Mouse (Mus musculus): ENCODE measurements around the gene Sirt1. TPM values are rescaled to one million over a fixed set of nuclear protein-coding genes. Genes with fewer than 3 reads are reported as not detected.

Sirt1 gene
- polyA plus RNA-seq, 1 experiment from 2014 or later = 6.4 TPM

- 83% methylated on average over 2 of the region's 2 CpGs for WGBS
- Histone ChIP-seq H3K4me3 (ENCODE audit: control insufficient read depth in 1 of 2, insufficient read depth in 1 of 2, low read depth in 1 of 2, low read length in 2 of 2) (no peak overlapping the region), H3K4me1 (ENCODE audit: control insufficient read depth in 2 of 2, insufficient read depth in 2 of 2, low read length in 2 of 2) (peaks cover 8 to 12% of the 10 kb centered on the region in 2 experiments), H3K27me3 (ENCODE audit: control insufficient read depth, insufficient read depth, low read length) (no peaks in the 10 kb centered on the region), H3K9ac (ENCODE audit: low read length) (no peak overlapping the region), H3K4me2 (ENCODE audit: low read length) (no peak overlapping the region), H3K36me3 (ENCODE audit: control insufficient read depth, insufficient read depth, low read length) (no peaks in the 10 kb centered on the region), H3K27ac (replicated peaks in 1 of 2; ENCODE audit: control insufficient read depth in 1 of 2, insufficient read depth in 1 of 2, low read depth in 2 of 2, low read length in 2 of 2) (no peak overlapping the region), H3K9me3 (ENCODE audit: control insufficient read depth, low read length) (no peaks in the 10 kb centered on the region)
- no peak for ATAC-seq (ENCODE audit: insufficient number of reproducible peaks, insufficient read depth, low FRiP score, low read depth)
Observed at GRCm38 (mm10) chr10:63341351-63341750, 40.2 kb downstream of the Sirt1 start.

- Histone ChIP-seq H3K27ac (replicated peaks in 1 of 2; ENCODE audit: control insufficient read depth in 1 of 2, insufficient read depth in 1 of 2, low read depth in 2 of 2, low read length in 2 of 2) (peak overlapping the region; percentile 85 to 94; a peak in 3 of 4 replicates), H3K36me3 (ENCODE audit: control insufficient read depth, insufficient read depth, low read length) (peaks cover 10% of the 10 kb centered on the region), H3K9ac (ENCODE audit: low read length) (peak overlapping the region; percentile 98), H3K4me3 (ENCODE audit: control insufficient read depth in 1 of 2, insufficient read depth in 1 of 2, low read depth in 1 of 2, low read length in 2 of 2) (peak overlapping the region; percentile 82 to 84), H3K4me2 (ENCODE audit: low read length) (peak overlapping the region; percentile 90), H3K27me3 (ENCODE audit: control insufficient read depth, insufficient read depth, low read length) (no peaks in the 10 kb centered on the region), H3K4me1 (ENCODE audit: control insufficient read depth in 2 of 2, insufficient read depth in 2 of 2, low read length in 2 of 2) (peaks cover 8 to 12% of the 10 kb centered on the region in 2 experiments), H3K9me3 (ENCODE audit: control insufficient read depth, low read length) (no peaks in the 10 kb centered on the region)
- WGBS = under 1% methylated on average over 51 of the region's 74 CpGs
- ATAC-seq (ENCODE audit: insufficient number of reproducible peaks, insufficient read depth, low FRiP score, low read depth) = peak; percentile 97
Observed at GRCm38 (mm10) chr10:63338914-63339643, 42.4 kb downstream of the Sirt1 start.

GRCm38 (mm10) chr10:63337951-63338836, 43.3 kb downstream of the Sirt1 start:
- peak; percentile 76 for ATAC-seq (ENCODE audit: insufficient number of reproducible peaks, insufficient read depth, low FRiP score, low read depth)
- H3K27me3 ChIP-seq (ENCODE audit: control insufficient read depth, insufficient read depth, low read length) = no peaks in the 10 kb centered on the region
- H3K36me3 ChIP-seq (ENCODE audit: control insufficient read depth, insufficient read depth, low read length) = peaks cover 16% of the 10 kb centered on the region
- H3K9ac ChIP-seq (ENCODE audit: low read length) = peak overlapping the region; percentile 98
- H3K4me2 ChIP-seq (ENCODE audit: low read length) = peak overlapping the region; percentile 90
- 1% methylated on average over 97 of the region's 113 CpGs for WGBS
- peak overlapping the region; percentile 82 to 84 for H3K4me3 ChIP-seq (ENCODE audit: control insufficient read depth in 1 of 2, insufficient read depth in 1 of 2, low read depth in 1 of 2, low read length in 2 of 2)
- H3K4me1 ChIP-seq (ENCODE audit: control insufficient read depth in 2 of 2, insufficient read depth in 2 of 2, low read length in 2 of 2) = peaks cover 8 to 12% of the 10 kb centered on the region in 2 experiments
- H3K9me3 ChIP-seq (ENCODE audit: control insufficient read depth, low read length) = no peaks in the 10 kb centered on the region
- peak overlapping the region; percentile 85 to 94 for H3K27ac ChIP-seq (replicated peaks in 1 of 2; ENCODE audit: control insufficient read depth in 1 of 2, insufficient read depth in 1 of 2, low read depth in 2 of 2, low read length in 2 of 2)

GRCm38 (mm10) chr10:63337326-63337725, 44.2 kb downstream of the Sirt1 start:
- WGBS = 36% methylated on average over 5 of the region's 5 CpGs
- peaks cover 24% of the 10 kb centered on the region for H3K36me3 ChIP-seq (ENCODE audit: control insufficient read depth, insufficient read depth, low read length)

GRCm38 (mm10) chr10:63336901-63337300, 44.6 kb downstream of the Sirt1 start:
- no peaks in the 10 kb centered on the region for H3K9me3 ChIP-seq (ENCODE audit: control insufficient read depth, low read length)
- no peak for ATAC-seq (ENCODE audit: insufficient number of reproducible peaks, insufficient read depth, low FRiP score, low read depth)
- H3K27me3 ChIP-seq (ENCODE audit: control insufficient read depth, insufficient read depth, low read length) = no peaks in the 10 kb centered on the region
- peaks cover 26% of the 10 kb centered on the region for H3K36me3 ChIP-seq (ENCODE audit: control insufficient read depth, insufficient read depth, low read length)
- peak overlapping the region; percentile 90 for H3K4me2 ChIP-seq (ENCODE audit: low read length)
- WGBS = 55% methylated on average over 13 of the region's 13 CpGs
- H3K9ac ChIP-seq (ENCODE audit: low read length) = peak overlapping the region; percentile 98
- H3K27ac ChIP-seq (replicated peaks in 1 of 2; ENCODE audit: control insufficient read depth in 1 of 2, insufficient read depth in 1 of 2, low read depth in 2 of 2, low read length in 2 of 2) = no peak overlapping the region
- peak overlapping the region in 1 of 2 experiments; percentile 82; a peak in 3 of 4 replicates for H3K4me3 ChIP-seq (ENCODE audit: control insufficient read depth in 1 of 2, insufficient read depth in 1 of 2, low read depth in 1 of 2, low read length in 2 of 2)
- H3K4me1 ChIP-seq (ENCODE audit: control insufficient read depth in 2 of 2, insufficient read depth in 2 of 2, low read length in 2 of 2) = peaks cover 8 to 12% of the 10 kb centered on the region in 2 experiments

More at GRCm38 (mm10) chr10:63337326-63337725, 44.2 kb downstream of the Sirt1 start:
- Histone ChIP-seq H3K4me2 (ENCODE audit: low read length) (peak overlapping the region; percentile 90), H3K4me3 (ENCODE audit: control insufficient read depth in 1 of 2, insufficient read depth in 1 of 2, low read depth in 1 of 2, low read length in 2 of 2) (peak overlapping the region; percentile 21 to 82; a peak in 3 of 4 replicates), H3K27ac (replicated peaks in 1 of 2; ENCODE audit: control insufficient read depth in 1 of 2, insufficient read depth in 1 of 2, low read depth in 2 of 2, low read length in 2 of 2) (no peak overlapping the region), H3K27me3 (ENCODE audit: control insufficient read depth, insufficient read depth, low read length) (no peaks in the 10 kb centered on the region), H3K9ac (ENCODE audit: low read length) (peak overlapping the region; percentile 98), H3K4me1 (ENCODE audit: control insufficient read depth in 2 of 2, insufficient read depth in 2 of 2, low read length in 2 of 2) (peaks cover 8 to 12% of the 10 kb centered on the region in 2 experiments), H3K9me3 (ENCODE audit: control insufficient read depth, low read length) (no peaks in the 10 kb centered on the region)
- ATAC-seq (ENCODE audit: insufficient number of reproducible peaks, insufficient read depth, low FRiP score, low read depth) = no peak

- Histone ChIP-seq H3K27me3 (ENCODE audit: control insufficient read depth, insufficient read depth, low read length) (no peaks in the 10 kb centered on the region), H3K36me3 (ENCODE audit: control insufficient read depth, insufficient read depth, low read length) (peaks cover 92% of the 10 kb centered on the region), H3K4me1 (ENCODE audit: control insufficient read depth in 2 of 2, insufficient read depth in 2 of 2, low read length in 2 of 2) (peaks cover 2 to 5% of the 10 kb centered on the region in 2 experiments; a peak in 2 of 4 replicates), H3K4me3 (ENCODE audit: control insufficient read depth in 1 of 2, insufficient read depth in 1 of 2, low read depth in 1 of 2, low read length in 2 of 2) (no peak overlapping the region), H3K9ac (ENCODE audit: low read length) (no peak overlapping the region), H3K4me2 (ENCODE audit: low read length) (no peak overlapping the region), H3K27ac (replicated peaks in 1 of 2; ENCODE audit: control insufficient read depth in 1 of 2, insufficient read depth in 1 of 2, low read depth in 2 of 2, low read length in 2 of 2) (no peak overlapping the region; a peak in 1 of 4 replicates), H3K9me3 (ENCODE audit: control insufficient read depth, low read length) (no peaks in the 10 kb centered on the region)
- ATAC-seq (ENCODE audit: insufficient number of reproducible peaks, insufficient read depth, low FRiP score, low read depth) = no peak
- 61% methylated on average over 1 of the region's 1 CpGs for WGBS
Observed at GRCm38 (mm10) chr10:63327091-63327490, 54.4 kb downstream of the Sirt1 start.

GRCm38 (mm10) chr10:63313726-63314125, 67.8 kb downstream of the Sirt1 start:
- no peaks in the 10 kb centered on the region for H3K9me3 ChIP-seq (ENCODE audit: control insufficient read depth, low read length)
- no peaks in the 10 kb centered on the region for H3K4me1 ChIP-seq (ENCODE audit: control insufficient read depth in 2 of 2, insufficient read depth in 2 of 2, low read length in 2 of 2)
- H3K4me3 ChIP-seq (ENCODE audit: control insufficient read depth in 1 of 2, insufficient read depth in 1 of 2, low read depth in 1 of 2, low read length in 2 of 2) = no peak overlapping the region
- no peaks in the 10 kb centered on the region for H3K27me3 ChIP-seq (ENCODE audit: control insufficient read depth, insufficient read depth, low read length)
- ATAC-seq (ENCODE audit: insufficient number of reproducible peaks, insufficient read depth, low FRiP score, low read depth) = no peak
- no peak overlapping the region for H3K9ac ChIP-seq (ENCODE audit: low read length)
- peaks cover 77% of the 10 kb centered on the region for H3K36me3 ChIP-seq (ENCODE audit: control insufficient read depth, insufficient read depth, low read length)
- WGBS = 84% methylated on average over 1 of the region's 1 CpGs
- H3K27ac ChIP-seq (replicated peaks in 1 of 2; ENCODE audit: control insufficient read depth in 1 of 2, insufficient read depth in 1 of 2, low read depth in 2 of 2, low read length in 2 of 2) = no peak overlapping the region
- no peak overlapping the region for H3K4me2 ChIP-seq (ENCODE audit: low read length)
